Mouse (Mus musculus) olfactory bulb, adult 2 months (tissue): ENCODE data around the gene Creb1.

ENCODE experiments used
- CTCF ChIP-seq: fragments of 200-500 bp; IDR thresholded peaks from 2 replicates; pipeline ENCODE4 v1.5.1; 2012; ENCODE audit warnings: low read depth, mild to moderate bottlenecking, low read length, moderate library complexity; ENCODE audit not compliant: insufficient read depth
- POLR2A ChIP-seq: fragments of 200-500 bp; IDR thresholded peaks from 2 replicates; pipeline ENCODE4 v1.6.1; 2012; ENCODE audit warnings: mild to moderate bottlenecking, low read depth, low read length, moderate library complexity; ENCODE audit not compliant: insufficient read depth

- TF ChIP-seq POLR2A, result no peak
- no peak for TF ChIP-seq CTCF
These were observed 83.1 kb downstream of the Creb1 start for GRCm38 (mm10) chr1:64615531-64615991.
